Mouse (Mus musculus) retina, postnatal 1 day (tissue): ENCODE data around the gene Cd59b.
A peak's percentile ranks its signal among the peaks of the same experiment; 100 is the strongest.

ENCODE experiments used
- DNase-seq: peaks from one replicate; pipeline ENCODE4 v3.0.0-alpha.2; 2012

Cd59b gene

GRCm38 (mm10) chr2:104121681-104122504 is 52.2 kb downstream of the Cd59b start:
- DNase-seq: no peak

- peak; percentile 95 for DNase-seq
Observed at GRCm38 (mm10) chr2:104122505-104123378, 53.1 kb downstream of the Cd59b start, which contains the start of gene A930018P22Rik. Gene A930018P22Rik (plus strand): TSS chr2:104122769.

- peak; percentile 16 for DNase-seq
Observed at GRCm38 (mm10) chr2:104123540-104123939, 53.9 kb downstream of the Cd59b start.

GRCm38 (mm10) chr2:104124071-104124470 is 54.4 kb downstream of the Cd59b start:
- DNase-seq: no peak

GRCm38 (mm10) chr2:104128803-104129531 is 59.3 kb downstream of the Cd59b start:
- no peak for DNase-seq

- peak; percentile 8 for DNase-seq
Observed at GRCm38 (mm10) chr2:104130165-104130564, 60.5 kb downstream of the Cd59b start.

GRCm38 (mm10) chr2:104130969-104131368 is 61.3 kb downstream of the Cd59b start:
- peak; percentile 21 for DNase-seq

GRCm38 (mm10) chr2:104132266-104132859 is 62.7 kb downstream of the Cd59b start:
- no peak for DNase-seq

GRCm38 (mm10) chr2:104133042-104133810 is 63.6 kb downstream of the Cd59b start:
- DNase-seq: no peak

- peak; percentile 86 for DNase-seq
Observed at GRCm38 (mm10) chr2:104134150-104135056, 64.8 kb downstream of the Cd59b start.

GRCm38 (mm10) chr2:104135920-104136319 is 66.3 kb downstream of the Cd59b start:
- no peak for DNase-seq
